In the genomic region with DNA sequence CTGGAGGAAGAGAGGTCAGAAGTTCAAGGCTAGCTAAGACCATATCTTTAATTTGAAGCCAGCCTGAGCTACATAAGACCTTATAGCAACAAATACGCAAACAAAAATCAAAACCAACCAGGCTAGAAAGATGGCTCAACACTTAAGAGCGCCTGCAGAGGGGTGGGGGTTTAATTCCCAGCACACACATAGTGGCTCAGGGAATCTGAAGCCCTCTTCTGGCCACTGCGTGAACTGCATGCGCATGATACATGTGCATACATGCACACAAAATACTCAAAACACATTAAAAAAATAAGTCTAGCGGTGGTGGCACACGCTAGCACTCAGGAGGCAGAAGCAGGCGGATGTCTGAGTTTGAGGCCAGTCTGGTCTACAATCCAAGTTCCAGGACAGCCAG, we compare ENCODE assay signal across 13 mouse cellular contexts. TPM values are rescaled to one million over a fixed set of nuclear protein-coding genes. Genes with fewer than 3 reads are reported as not detected.
A peak's percentile ranks its signal among the peaks of the same experiment; 100 is the strongest.
DNase-seq lines count a peak whose midpoint lies in the region; ATAC-seq and TF ChIP-seq lines count a peak whose summit lies in the region.
"Had no signal": no experiment of that assay in that cellular context is flagged by ENCODE, and none has a peak within 500 bp of the region (broad histone marks: within the 10 kb centered on the region; RNA-seq: fewer than 3 reads in every experiment).

No protein-coding gene starts in this region.

- H3K36me3 ChIP-seq in liver, embryonic 12.5 days = no peaks in the 10 kb centered on the region
- H3K36me3 ChIP-seq in CH12.LX (replicated peaks in 1 of 2; ENCODE audit: control insufficient read depth in 1 of 2, insufficient read depth in 1 of 2, low read length in 1 of 2) = no peaks in the 10 kb centered on the region
- H3K36me3 ChIP-seq: embryonic facial prominence, embryonic 15.5 days; heart, embryonic 13.5 days had no signal

- H3K79me2 ChIP-seq in CH12.LX (replicated peaks; ENCODE audit: control insufficient read depth, extremely low read depth, insufficient read depth, poor library complexity, severe bottlenecking) = no peaks in the 10 kb centered on the region

- in situ Hi-C loops in CH12.LX (cut with MboI; ENCODE audit: low pct_ligation_motif_present, low pct_unique_long_range_greater_than_20kb, low sequenced_read_pairs) = no loop called here

- DNase-seq in CD4-positive, CD25-positive, alpha-beta regulatory T cell, adult 2 months (ENCODE audit: low read depth, low spot score) = peak; percentile 63
- DNase-seq in liver = peak; percentile 46
- peak; percentile 58 for DNase-seq in CH12.LX (ENCODE audit: extremely low read depth)
- no peak for DNase-seq in layer of hippocampus, postnatal 36 days
- DNase-seq in natural killer cell, adult 2 months (ENCODE audit: low spot score in 2 of 2) = no peak
- DNase-seq: adrenal gland, adult 8-10 months had no signal

- TF ChIP-seq CTCF in CH12.LX (conservative IDR thresholded peaks at IDR 0.05 in 1 of 2, IDR thresholded peaks at IDR 0.05 in 1 of 2; ENCODE audit: low read depth in 2 of 2, low read length in 2 of 2) = peak; percentile 62 to 81
- peak; percentile 31; the same call in 1 of the 2 replicates for TF ChIP-seq CTCF in embryonic fibroblast, embryonic 13.5 days (IDR thresholded peaks at IDR 0.05; ENCODE audit: borderline replicate concordance, insufficient read depth, low read length)

- H3K27ac ChIP-seq in liver, embryonic 12.5 days = no peak overlapping the region
- no peak overlapping the region for H3K27ac ChIP-seq in CH12.LX (ENCODE audit: insufficient read depth, low read depth)
- H3K27ac ChIP-seq in embryonic fibroblast, embryonic 13.5 days (ENCODE audit: insufficient read depth, low read length) = no peak overlapping the region
- H3K27ac ChIP-seq: embryonic facial prominence, embryonic 15.5 days; heart, embryonic 13.5 days; macrophage had no signal

- no peak overlapping the region for H3K4me2 ChIP-seq in liver, embryonic 12.5 days
- H3K4me2 ChIP-seq in CH12.LX (ENCODE audit: insufficient read depth, low read depth, poor library complexity, severe bottlenecking) = no peak overlapping the region
- H3K4me2 ChIP-seq: embryonic facial prominence, embryonic 15.5 days; heart, embryonic 13.5 days had no signal

- no peak overlapping the region for H3K9ac ChIP-seq in liver, embryonic 12.5 days
- no peak overlapping the region for H3K9ac ChIP-seq in CH12.LX (ENCODE audit: insufficient read depth, low read depth)
- H3K9ac ChIP-seq: embryonic facial prominence, embryonic 15.5 days; heart, embryonic 13.5 days had no signal

- 30% methylated on average over 7 of the region's 7 CpGs for WGBS in liver, embryonic 12.5 days (ENCODE audit: insufficient replicate concordance)

- dilution Hi-C loops in CH12.LX (cut with MboI; ENCODE audit: extremely low pct_ligation_motif_present, extremely low pct_unique_long_range_greater_than_20kb, low sequenced_read_pairs) = no loop called here

- no peak for ATAC-seq in CD4-positive, CD25-positive, alpha-beta regulatory T cell, adult 4 months
- ATAC-seq in liver, embryonic 12.5 days = no peak

- peaks cover 8% of the 10 kb centered on the region for H3K4me1 ChIP-seq in liver, embryonic 12.5 days
- peaks cover 5 to 15% of the 10 kb centered on the region in 2 experiments; a peak in 3 of 4 replicates for H3K4me1 ChIP-seq in CH12.LX (ENCODE audit: control insufficient read depth in 1 of 2, insufficient read depth in 2 of 2)
- peaks cover 7% of the 10 kb centered on the region; the same call in 1 of the 2 replicates for H3K4me1 ChIP-seq in embryonic fibroblast, embryonic 13.5 days (ENCODE audit: control insufficient read depth, insufficient read depth, low read length)

- no peak for TF ChIP-seq EP300 in CH12.LX (IDR thresholded peaks at IDR 0.05; ENCODE audit: low read length)

- no peaks in the 10 kb centered on the region for H3K9me3 ChIP-seq in liver, embryonic 12.5 days (replicated peaks)
- peaks cover 12% of the 10 kb centered on the region for H3K9me3 ChIP-seq in CH12.LX (replicated peaks; ENCODE audit: low read length)
- H3K9me3 ChIP-seq: embryonic facial prominence, embryonic 15.5 days had no signal

- TF ChIP-seq RAD21 in CH12.LX (IDR thresholded peaks at IDR 0.05; ENCODE audit: low read depth, low read length) = peak; percentile 22

- TF ChIP-seq POLR2A in CH12.LX (IDR thresholded peaks at IDR 0.05; ENCODE audit: low read depth, low read length) = no peak
- no peak for TF ChIP-seq POLR2A in embryonic fibroblast, embryonic 13.5 days (IDR thresholded peaks at IDR 0.05; ENCODE audit: low read depth, low read length)

- no peak overlapping the region for H3K4me3 ChIP-seq in liver, embryonic 12.5 days
- H3K4me3 ChIP-seq in CH12.LX (replicated peaks in 1 of 3; ENCODE audit: low read depth in 2 of 3, low read length in 2 of 3, poor library complexity in 1 of 3) = no peak overlapping the region
- no peak overlapping the region for H3K4me3 ChIP-seq in embryonic fibroblast, embryonic 13.5 days (ENCODE audit: insufficient read depth, low read length)
- H3K4me3 ChIP-seq: embryonic facial prominence, embryonic 15.5 days; heart, embryonic 13.5 days had no signal

- H3K27me3 ChIP-seq in liver, embryonic 12.5 days (replicated peaks) = peaks cover 97% of the 10 kb centered on the region
- H3K27me3 ChIP-seq in CH12.LX (replicated peaks) = peaks cover 26% of the 10 kb centered on the region

TF ChIP-seq in CH12.LX, 34 proteins besides CTCF, POLR2A, EP300 and RAD21:
- TF ChIP-seq SMC3 (IDR thresholded peaks at IDR 0.05; ENCODE audit: low read depth, low read length) = peak; percentile 44
- TF ChIP-seq IRF4 (IDR thresholded peaks at IDR 0.05; ENCODE audit: low read depth, low read length) = no peak

RNA-seq across cellular contexts. Expression of gene Wnt1, which starts 3.9 kb away (rescaled TPM):
- not detected for polyA plus RNA-seq in CD4-positive, CD25-positive, alpha-beta regulatory T cell, adult 4 months (2017; shearing (Covaris generic))
- not detected in 2 replicates for polyA plus RNA-seq in liver, embryonic 12.5 days (2016; fragmentation: Nextera tagmentation; extraction: Ambion mirVana)
- total RNA-seq in CH12.LX (2012; rRNA removed) = not detected in 2 replicates
- not detected in 2 replicates for total RNA-seq in CH12.LX (2014; rRNA removed)
- not detected in 2 replicates for polyA plus RNA-seq in CH12.LX (2012; ENCODE audit: insufficient read length, low read depth)
- polyA plus RNA-seq in embryonic fibroblast, embryonic 13.5 days (2011; ENCODE audit: insufficient read length, low read depth, missing spikeins) = not detected in 2 replicates
- total RNA-seq in layer of hippocampus, postnatal 36 days (2021) = not detected
- total RNA-seq: adrenal gland, adult 8-10 months had no signal
- polyA plus RNA-seq: embryonic facial prominence, embryonic 15.5 days; heart, embryonic 13.5 days; large intestine, adult 2 months; macrophage had no signal

RNA-seq across cellular contexts. Expression of gene Wnt10b, which starts 7.8 kb away (rescaled TPM):
- polyA plus RNA-seq in CD4-positive, CD25-positive, alpha-beta regulatory T cell, adult 4 months (2017; shearing (Covaris generic)) = not detected
- polyA plus RNA-seq in liver, embryonic 12.5 days (2016; fragmentation: Nextera tagmentation; extraction: Ambion mirVana) = not detected in 2 replicates
- 19.1 and 25.4 TPM in 2 replicates for total RNA-seq in CH12.LX (2012; rRNA removed)
- total RNA-seq in CH12.LX (2014; rRNA removed) = 61.6 and 64.4 TPM in 2 replicates
- polyA plus RNA-seq in CH12.LX (2012; ENCODE audit: insufficient read length, low read depth) = 56.2 and 58.0 TPM in 2 replicates
- 1.9 and 5.8 TPM in 2 replicates for polyA plus RNA-seq in embryonic fibroblast, embryonic 13.5 days (2011; ENCODE audit: insufficient read length, low read depth, missing spikeins)
- total RNA-seq in layer of hippocampus, postnatal 36 days (2021) = under 1 TPM; 0.42 to 0.61 TPM
- polyA plus RNA-seq: macrophage had no signal

RNA-seq across cellular contexts. Expression of gene Arf3, which starts 22.7 kb away (rescaled TPM):
- 10 to 100 TPM; 33.0 to 35.3 TPM for polyA plus RNA-seq in CD4-positive, CD25-positive, alpha-beta regulatory T cell, adult 4 months (2017; shearing (Covaris generic))
- polyA plus RNA-seq in liver, embryonic 12.5 days (2016; fragmentation: Nextera tagmentation; extraction: Ambion mirVana) = 22.4 TPM in 2 replicates
- total RNA-seq in CH12.LX (2012; rRNA removed) (32.5 and 33.8 TPM in 2 replicates), CH12.LX (2014; rRNA removed) (33.9 and 41.0 TPM in 2 replicates)
- polyA plus RNA-seq in CH12.LX (2012; ENCODE audit: insufficient read length, low read depth) = 158 and 182 TPM in 2 replicates
- 91.3 and 112 TPM in 2 replicates for polyA plus RNA-seq in embryonic fibroblast, embryonic 13.5 days (2011; ENCODE audit: insufficient read length, low read depth, missing spikeins)
- 100 to 1,000 TPM; 792 to 841 TPM for total RNA-seq in layer of hippocampus, postnatal 36 days (2021)

RNA-seq across cellular contexts. Expression of gene Ddn, which starts 23.5 kb away (rescaled TPM):
- not detected for polyA plus RNA-seq in CD4-positive, CD25-positive, alpha-beta regulatory T cell, adult 4 months (2017; shearing (Covaris generic))
- not detected in 2 replicates for polyA plus RNA-seq in liver, embryonic 12.5 days (2016; fragmentation: Nextera tagmentation; extraction: Ambion mirVana)
- total RNA-seq in CH12.LX (2012; rRNA removed) = 0.04 TPM in 1 of 2 replicates, not detected in the other
- total RNA-seq in CH12.LX (2014; rRNA removed) = not detected in 2 replicates
- polyA plus RNA-seq in CH12.LX (2012; ENCODE audit: insufficient read length, low read depth) = 0.08 TPM in 1 of 2 replicates, not detected in the other
- not detected in 2 replicates for polyA plus RNA-seq in embryonic fibroblast, embryonic 13.5 days (2011; ENCODE audit: insufficient read length, low read depth, missing spikeins)
- 1,000 to 10,000 TPM; 1,665 to 1,670 TPM for total RNA-seq in layer of hippocampus, postnatal 36 days (2021)
- polyA plus RNA-seq: macrophage had no signal

RNA-seq across cellular contexts. Expression of gene Prkag1, which starts 45.6 kb away (rescaled TPM):
- polyA plus RNA-seq in CD4-positive, CD25-positive, alpha-beta regulatory T cell, adult 4 months (2017; shearing (Covaris generic)) = 100 to 1,000 TPM; 126 to 187 TPM
- polyA plus RNA-seq in liver, embryonic 12.5 days (2016; fragmentation: Nextera tagmentation; extraction: Ambion mirVana) = 114 TPM in 2 replicates
- 49.4 and 63.2 TPM in 2 replicates for total RNA-seq in CH12.LX (2012; rRNA removed)
- 87.5 and 89.4 TPM in 2 replicates for total RNA-seq in CH12.LX (2014; rRNA removed)
- polyA plus RNA-seq in CH12.LX (2012; ENCODE audit: insufficient read length, low read depth) = 66.1 and 73.2 TPM in 2 replicates
- polyA plus RNA-seq in embryonic fibroblast, embryonic 13.5 days (2011; ENCODE audit: insufficient read length, low read depth, missing spikeins) = 94.2 and 101 TPM in 2 replicates
- total RNA-seq in layer of hippocampus, postnatal 36 days (2021) = 10 to 100 TPM; 49.0 to 52.5 TPM

Comparison
In these comparisons a context has a peak if more than half of its experiments do, and no peak if none do; other contexts are left out.
1. DNase-seq: peak in CD4-positive, CD25-positive, alpha-beta regulatory T cell, adult 2 months (single experiment), liver (single experiment) and CH12.LX (single experiment); none in layer of hippocampus, postnatal 36 days (0 of 2) and natural killer cell, adult 2 months (0 of 2).